Mouse (Mus musculus): ENCODE measurements around the gene Setd5.

The Setd5 gene

DNA sequence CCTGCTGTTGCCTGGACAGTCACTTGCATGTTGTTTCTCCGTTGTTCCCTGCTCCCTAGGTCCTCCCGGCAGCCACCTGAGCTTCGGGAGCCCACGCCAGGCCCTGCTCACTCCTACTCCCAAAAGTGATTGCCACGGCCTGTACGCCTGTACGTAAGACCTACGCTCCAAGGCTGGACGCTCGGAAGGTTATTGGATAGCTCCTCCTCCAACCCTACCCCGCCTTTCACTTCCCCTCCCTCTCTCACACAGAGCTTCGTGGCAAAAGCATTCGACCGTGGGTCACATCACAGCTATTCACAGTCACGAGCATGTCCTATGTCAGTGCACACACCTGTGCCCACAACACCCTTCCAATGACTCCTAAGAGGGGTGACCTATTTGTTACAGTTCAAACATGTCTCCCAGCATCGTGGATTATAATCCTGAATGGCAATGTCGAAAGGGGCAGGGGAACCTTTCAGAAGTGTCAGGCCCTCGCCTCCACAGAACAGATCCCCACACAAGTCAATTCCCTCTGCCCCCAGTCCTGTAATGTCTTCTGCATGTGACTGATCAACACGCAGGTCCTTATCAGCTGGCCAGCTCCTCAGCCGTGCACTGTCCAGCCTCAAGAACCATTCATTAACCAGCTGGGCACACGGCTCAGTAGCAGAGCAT lies 107.8 kb downstream of the Setd5 start:
- no peak for DNase-seq (ENCODE audit: low read depth, low spot score)

- peak; percentile 41 for DNase-seq (ENCODE audit: low read depth, low spot score)
Observed at GRCm38 (mm10) chr6:113193765-113194460, 116.7 kb downstream of the Setd5 start.

DNA sequence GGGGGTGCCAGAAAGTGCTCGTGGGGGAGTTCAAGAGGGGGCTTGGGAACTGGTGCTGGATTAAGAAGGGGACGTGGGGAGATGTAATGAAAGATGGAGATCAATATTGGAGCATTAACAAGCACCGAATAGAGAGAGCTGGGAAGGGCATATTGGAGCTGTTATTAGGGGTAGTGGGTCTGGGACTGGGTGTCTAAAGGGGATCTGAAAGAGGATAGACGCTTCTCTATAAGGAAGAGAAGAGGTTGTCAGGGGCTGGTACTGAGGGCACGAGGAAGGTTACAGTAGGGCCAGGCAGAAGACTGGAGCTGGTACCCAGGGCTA lies 117.3 kb downstream of the Setd5 start:
- DNase-seq (ENCODE audit: low read depth, low spot score), result no peak

- peak; percentile 22 for DNase-seq (ENCODE audit: low read depth, low spot score)
Observed at GRCm38 (mm10) chr6:113194841-113195595, 117.9 kb downstream of the Setd5 start, which contains the start of gene Lhfpl4. TSS of gene Lhfpl4 (minus strand) at chr6:113195384.

GRCm38 (mm10) chr6:113195596-113195992 lies 118.4 kb downstream of the Setd5 start:
- no peak for DNase-seq (ENCODE audit: low read depth, low spot score)

All from embryo, embryonic 11.5 days (tissue).